Mouse (Mus musculus): ENCODE results near the gene Otx2. TPM values are rescaled to one million over a fixed set of nuclear protein-coding genes. Genes with fewer than 3 reads are reported as not detected.
"Not testable (repeated sequence)": the region's sequence is repeated elsewhere in the genome, so short reads cannot be mapped to it uniquely, and the experiment has no call there.

Otx2 gene
- polyA plus RNA-seq, 1 experiment from 2014 or later: not detected

GRCm38 (mm10) chr14:48625331-48625694, 48.3 kb downstream of the Otx2 start:
- Histone ChIP-seq H3K36me3 (ENCODE audit: control insufficient read depth, insufficient read depth, low read length) (no peaks in the 10 kb centered on the region), H3K9ac (ENCODE audit: low read depth, low read length) (no peak overlapping the region), H3K4me3 (ENCODE audit: low read depth, low read length) (no peak overlapping the region), H3K27ac (ENCODE audit: low read depth, low read length) (no peak overlapping the region), H3K4me1 (replicated peaks; ENCODE audit: control insufficient read depth, insufficient read depth, low read length) (no peaks in the 10 kb centered on the region), H3K4me2 (no peak overlapping the region), H3K9me3 (ENCODE audit: control insufficient read depth, low read length) (no peaks in the 10 kb centered on the region), H3K27me3 (replicated peaks; ENCODE audit: control insufficient read depth, insufficient read depth, low read length) (no peaks in the 10 kb centered on the region)
- DNase-seq (ENCODE audit: low spot score) (no peak), ATAC-seq (replicated peaks; ENCODE audit: low FRiP score) (no peak)
- 72% methylated on average over 6 of the region's 6 CpGs for WGBS

- Histone ChIP-seq H3K27me3 (replicated peaks; ENCODE audit: control insufficient read depth, insufficient read depth, low read length) (no peaks in the 10 kb centered on the region), H3K4me3 (ENCODE audit: low read depth, low read length) (no peak overlapping the region), H3K9me3 (ENCODE audit: control insufficient read depth, low read length) (no peaks in the 10 kb centered on the region), H3K4me1 (replicated peaks; ENCODE audit: control insufficient read depth, insufficient read depth, low read length) (no peaks in the 10 kb centered on the region), H3K4me2 (no peak overlapping the region), H3K9ac (ENCODE audit: low read depth, low read length) (no peak overlapping the region), H3K36me3 (ENCODE audit: control insufficient read depth, insufficient read depth, low read length) (no peaks in the 10 kb centered on the region), H3K27ac (ENCODE audit: low read depth, low read length) (no peak overlapping the region)
- ATAC-seq (replicated peaks; ENCODE audit: low FRiP score) (no peak), DNase-seq (ENCODE audit: low spot score) (no peak)
- 84% methylated on average over 9 of the region's 9 CpGs for WGBS
Measured at GRCm38 (mm10) chr14:48624596-48625330, 48.9 kb downstream of the Otx2 start.

- not testable (repeated sequence) for DNase-seq (ENCODE audit: low spot score); ATAC-seq (replicated peaks; ENCODE audit: low FRiP score); H3K4me2 ChIP-seq; H3K36me3 ChIP-seq (ENCODE audit: control insufficient read depth, insufficient read depth, low read length); H3K27me3 ChIP-seq (replicated peaks; ENCODE audit: control insufficient read depth, insufficient read depth, low read length); H3K4me3 ChIP-seq (ENCODE audit: low read depth, low read length); H3K9ac ChIP-seq (ENCODE audit: low read depth, low read length); H3K27ac ChIP-seq (ENCODE audit: low read depth, low read length); H3K9me3 ChIP-seq (ENCODE audit: control insufficient read depth, low read length); H3K4me1 ChIP-seq (replicated peaks; ENCODE audit: control insufficient read depth, insufficient read depth, low read length)
- WGBS: 49% methylated on average over 9 of the region's 9 CpGs
Measured at GRCm38 (mm10) chr14:48622726-48623125, 50.9 kb downstream of the Otx2 start.

GRCm38 (mm10) chr14:48616361-48616760, 57.3 kb downstream of the Otx2 start:
- Histone ChIP-seq H3K36me3 (ENCODE audit: control insufficient read depth, insufficient read depth, low read length) (no peaks in the 10 kb centered on the region), H3K4me3 (ENCODE audit: low read depth, low read length) (no peak overlapping the region), H3K27ac (ENCODE audit: low read depth, low read length) (no peak overlapping the region), H3K9me3 (ENCODE audit: control insufficient read depth, low read length) (no peaks in the 10 kb centered on the region), H3K4me1 (replicated peaks; ENCODE audit: control insufficient read depth, insufficient read depth, low read length) (no peaks in the 10 kb centered on the region), H3K9ac (ENCODE audit: low read depth, low read length) (no peak overlapping the region), H3K27me3 (replicated peaks; ENCODE audit: control insufficient read depth, insufficient read depth, low read length) (no peaks in the 10 kb centered on the region), H3K4me2 (no peak overlapping the region)
- WGBS: 73% methylated on average over 5 of the region's 5 CpGs
- ATAC-seq (replicated peaks; ENCODE audit: low FRiP score): no peak
- no peak for DNase-seq (ENCODE audit: low spot score)

GRCm38 (mm10) chr14:48608641-48609310, 64.8 kb downstream of the Otx2 start:
- no peak overlapping the region for H3K9ac ChIP-seq (ENCODE audit: low read depth, low read length)
- no peak overlapping the region for H3K4me3 ChIP-seq (ENCODE audit: low read depth, low read length)
- 86% methylated on average over 15 of the region's 15 CpGs for WGBS
- H3K27ac ChIP-seq (ENCODE audit: low read depth, low read length): no peak overlapping the region
- H3K9me3 ChIP-seq (ENCODE audit: control insufficient read depth, low read length): no peaks in the 10 kb centered on the region
- H3K4me1 ChIP-seq (replicated peaks; ENCODE audit: control insufficient read depth, insufficient read depth, low read length): no peaks in the 10 kb centered on the region
- H3K27me3 ChIP-seq (replicated peaks; ENCODE audit: control insufficient read depth, insufficient read depth, low read length): no peaks in the 10 kb centered on the region
- ATAC-seq (replicated peaks; ENCODE audit: low FRiP score): no peak
- H3K4me2 ChIP-seq: no peak overlapping the region
- DNase-seq (ENCODE audit: low spot score): no peak
- H3K36me3 ChIP-seq (ENCODE audit: control insufficient read depth, insufficient read depth, low read length): no peaks in the 10 kb centered on the region

Other genes starting within 250 kb of the Otx2 start
- 13.8 and 15.5 TPM in 2 replicates for gene Tmem260, start 227.7 kb downstream of the Otx2 start, polyA plus RNA-seq (2014; fragmentation: Nextera tagmentation; extraction: Ambion mirVana)

Data from liver, embryonic 11.5 days (tissue).